8 mouse cellular contexts compared by ENCODE assay signal in genomic region chr11:59263870-59264563, GRCm38 (mm10). TPM values are rescaled to one million over a fixed set of nuclear protein-coding genes. Genes with fewer than 3 reads are reported as not detected.
DNase-seq lines count a peak whose midpoint lies in the region; ATAC-seq and TF ChIP-seq lines count a peak whose summit lies in the region.

No protein-coding gene starts in this region.

- peak overlapping the region; percentile 76 for H3K4me2 ChIP-seq in kidney, embryonic 16.5 days (replicated peaks; ENCODE audit: low read depth, low read length)
- peak overlapping the region; percentile 74 for H3K4me2 ChIP-seq in liver, postnatal 0 days (ENCODE audit: low read depth, low read length)
- peak overlapping the region; percentile 77 for H3K4me2 ChIP-seq in neural tube, embryonic 15.5 days

- peaks cover 4% of the 10 kb centered on the region; the same call in 1 of the 2 replicates for H3K4me1 ChIP-seq in kidney, embryonic 16.5 days (ENCODE audit: insufficient read depth, low read length)
- peaks cover 28% of the 10 kb centered on the region for H3K4me1 ChIP-seq in liver, postnatal 0 days (ENCODE audit: insufficient read depth)
- H3K4me1 ChIP-seq in neural tube, embryonic 15.5 days, result peaks cover 15% of the 10 kb centered on the region

- H3K9ac ChIP-seq in kidney, embryonic 16.5 days (replicated peaks; ENCODE audit: low read length), result peak overlapping the region; percentile 65
- H3K9ac ChIP-seq in liver, postnatal 0 days (replicated peaks), result peak overlapping the region; percentile 42
- H3K9ac ChIP-seq in neural tube, embryonic 15.5 days (replicated peaks), result peak overlapping the region; percentile 57

- H3K36me3 ChIP-seq in kidney, embryonic 16.5 days (ENCODE audit: insufficient read depth, low read length), result no peaks in the 10 kb centered on the region
- no peaks in the 10 kb centered on the region for H3K36me3 ChIP-seq in liver, postnatal 0 days (replicated peaks; ENCODE audit: insufficient read depth, low read length)
- H3K36me3 ChIP-seq in neural tube, embryonic 15.5 days, result no peaks in the 10 kb centered on the region

- TF ChIP-seq CTCF in liver, postnatal 0 days (IDR thresholded peaks at IDR 0.05; ENCODE audit: low read depth), result peak; percentile 24; the same call in 1 of the 2 replicates

- H3K27me3 ChIP-seq in kidney, embryonic 16.5 days (ENCODE audit: insufficient read depth, low read length), result peaks cover 41% of the 10 kb centered on the region
- peaks cover 44% of the 10 kb centered on the region for H3K27me3 ChIP-seq in liver, postnatal 0 days (ENCODE audit: insufficient read depth, low read length)
- peaks cover 33% of the 10 kb centered on the region for H3K27me3 ChIP-seq in neural tube, embryonic 15.5 days (replicated peaks)

- intact Hi-C loops in gastrocnemius, postnatal 36 days (cut with DNase I), result no loop called here

- no peak overlapping the region for H3K27ac ChIP-seq in kidney, embryonic 16.5 days (ENCODE audit: low read length)
- H3K27ac ChIP-seq in liver, postnatal 0 days (ENCODE audit: low read depth), result no peak overlapping the region
- H3K27ac ChIP-seq in neural tube, embryonic 15.5 days (replicated peaks), result peak overlapping the region; percentile 42; the same call in 1 of the 2 replicates

- under 1% methylated on average over 56 of the region's 56 CpGs for WGBS in kidney, embryonic 16.5 days
- WGBS in liver, postnatal 0 days (ENCODE audit: insufficient replicate concordance), result 1% methylated on average over 56 of the region's 56 CpGs
- WGBS in neural tube, embryonic 15.5 days, result under 1% methylated on average over 54 of the region's 56 CpGs

- H3K4me3 ChIP-seq in kidney, embryonic 16.5 days (ENCODE audit: low read length), result peak overlapping the region; percentile 54
- H3K4me3 ChIP-seq in liver, postnatal 0 days (ENCODE audit: low read depth, low read length), result peak overlapping the region; percentile 43
- peak overlapping the region; percentile 49 for H3K4me3 ChIP-seq in neural tube, embryonic 15.5 days (replicated peaks)

- DNase-seq in gastrocnemius, postnatal 10 days, result peak; percentile 42
- no peak for DNase-seq in gastrocnemius, postnatal 36 days
- peak; percentile 63 for DNase-seq in adrenal gland, postnatal 25 days
- peak; percentile 19 for DNase-seq in forelimb bud, embryonic 11.5 days (ENCODE audit: low read depth, low spot score)
- DNase-seq in liver, postnatal 0 days, result peak; percentile 35

- no peaks in the 10 kb centered on the region; the same call in 1 of the 2 replicates for H3K9me3 ChIP-seq in kidney, embryonic 16.5 days (ENCODE audit: low read length)
- no peaks in the 10 kb centered on the region for H3K9me3 ChIP-seq in liver, postnatal 0 days (ENCODE audit: low read length)
- no peaks in the 10 kb centered on the region for H3K9me3 ChIP-seq in neural tube, embryonic 15.5 days (replicated peaks)

- no peak for TF ChIP-seq EP300 in liver, postnatal 0 days (IDR thresholded peaks at IDR 0.05; ENCODE audit: low read depth)

- ATAC-seq in kidney, embryonic 16.5 days (ENCODE audit: low FRiP score, low TSS enrichment), result peak; percentile 90
- no peak for ATAC-seq in liver, postnatal 0 days
- ATAC-seq in neural tube, embryonic 15.5 days (ENCODE audit: low FRiP score), result peak; percentile 92
- no peak for ATAC-seq in monocyte, adult 5-6 weeks (replicated peaks; ENCODE audit: insufficient number of reproducible peaks, low FRiP score, low TSS enrichment, poor library complexity, severe bottlenecking)

RNA-seq across cellular contexts. Expression of gene Wnt3a, which starts 26.5 kb away (rescaled TPM):
- total RNA-seq in gastrocnemius, postnatal 10 days (2021), result not detected
- not detected for total RNA-seq in gastrocnemius, postnatal 36 days (2021)
- total RNA-seq in adrenal gland, postnatal 25 days (2021), result not detected in 2 replicates
- not detected in 2 replicates for polyA plus RNA-seq in kidney, embryonic 16.5 days (2015; fragmentation: Nextera tagmentation; extraction: Ambion mirVana)
- not detected in 2 replicates for polyA plus RNA-seq in liver, postnatal 0 days (2015; fragmentation: Nextera tagmentation; extraction: Ambion mirVana)
- polyA plus RNA-seq in neural tube, embryonic 15.5 days (2015; fragmentation: Nextera tagmentation; extraction: Ambion mirVana), result 0.14 and 0.35 TPM in 2 replicates
- not detected in 3 replicates for total RNA-seq in monocyte, adult 5-6 weeks (2017)

RNA-seq across cellular contexts. Expression of gene Arf1, which starts 35.9 kb away (rescaled TPM):
- total RNA-seq in gastrocnemius, postnatal 10 days (2021), result 100 to 1,000 TPM; 222 to 228 TPM
- 100 to 1,000 TPM; 192 to 206 TPM for total RNA-seq in gastrocnemius, postnatal 36 days (2021)
- 405 and 412 TPM in 2 replicates for total RNA-seq in adrenal gland, postnatal 25 days (2021)
- 760 and 797 TPM in 2 replicates for polyA plus RNA-seq in kidney, embryonic 16.5 days (2015; fragmentation: Nextera tagmentation; extraction: Ambion mirVana)
- polyA plus RNA-seq in liver, postnatal 0 days (2015; fragmentation: Nextera tagmentation; extraction: Ambion mirVana), result 244 and 254 TPM in 2 replicates
- polyA plus RNA-seq in neural tube, embryonic 15.5 days (2015; fragmentation: Nextera tagmentation; extraction: Ambion mirVana), result 645 and 662 TPM in 2 replicates
- 337 to 405 TPM (median 396 TPM) in 3 replicates for total RNA-seq in monocyte, adult 5-6 weeks (2017)

RNA-seq across cellular contexts. Expression of gene Wnt9a, which starts 42.7 kb away (rescaled TPM):
- total RNA-seq in gastrocnemius, postnatal 10 days (2021), result 10 to 100 TPM; 11.1 to 11.8 TPM
- 1 to 10 TPM; 8.4 to 9.5 TPM for total RNA-seq in gastrocnemius, postnatal 36 days (2021)
- total RNA-seq in adrenal gland, postnatal 25 days (2021), result 1.00 and 1.1 TPM in 2 replicates
- polyA plus RNA-seq in kidney, embryonic 16.5 days (2015; fragmentation: Nextera tagmentation; extraction: Ambion mirVana), result 1.6 and 1.8 TPM in 2 replicates
- 0.16 and 0.18 TPM in 2 replicates for polyA plus RNA-seq in liver, postnatal 0 days (2015; fragmentation: Nextera tagmentation; extraction: Ambion mirVana)
- polyA plus RNA-seq in neural tube, embryonic 15.5 days (2015; fragmentation: Nextera tagmentation; extraction: Ambion mirVana), result 2.6 and 3.0 TPM in 2 replicates
- 0.10 TPM in 1 of 3 replicates, not detected in the others for total RNA-seq in monocyte, adult 5-6 weeks (2017)

RNA-seq across cellular contexts. Expression of gene 2310033P09Rik, which starts 55.9 kb away (rescaled TPM):
- total RNA-seq in gastrocnemius, postnatal 10 days (2021), result 1 to 10 TPM; 6.1 to 6.3 TPM
- total RNA-seq in gastrocnemius, postnatal 36 days (2021), result 1 to 10 TPM; 2.7 to 3.5 TPM
- total RNA-seq in adrenal gland, postnatal 25 days (2021), result 32.4 and 36.6 TPM in 2 replicates
- 33.6 and 34.7 TPM in 2 replicates for polyA plus RNA-seq in kidney, embryonic 16.5 days (2015; fragmentation: Nextera tagmentation; extraction: Ambion mirVana)
- polyA plus RNA-seq in liver, postnatal 0 days (2015; fragmentation: Nextera tagmentation; extraction: Ambion mirVana), result 14.8 and 16.2 TPM in 2 replicates
- polyA plus RNA-seq in neural tube, embryonic 15.5 days (2015; fragmentation: Nextera tagmentation; extraction: Ambion mirVana), result 27.3 and 28.6 TPM in 2 replicates
- 8.9 to 16.8 TPM (median 16.4 TPM) in 3 replicates for total RNA-seq in monocyte, adult 5-6 weeks (2017)

Comparison
In these comparisons a context has a peak if more than half of its experiments do, and no peak if none do; other contexts are left out.
1. DNase-seq: peak in gastrocnemius, postnatal 10 days (single experiment), adrenal gland, postnatal 25 days (single experiment), forelimb bud, embryonic 11.5 days (single experiment) and liver, postnatal 0 days (single experiment); none in gastrocnemius, postnatal 36 days (0 of 2).
2. ATAC-seq: peak in kidney, embryonic 16.5 days (single experiment) and neural tube, embryonic 15.5 days (single experiment); none in liver, postnatal 0 days (single experiment) and monocyte, adult 5-6 weeks (single experiment).
3. Peak in every context shown above with its lines, with median percentiles within 50 percentile points of each other: H3K4me2 ChIP-seq, H3K4me3 ChIP-seq and H3K9ac ChIP-seq.